Mouse (Mus musculus) cortical plate, adult 2 months (tissue): ENCODE measurements at regions not wholly inside any gene's neighbourhood (a gene's known extent, or its start where the extent isn't known, plus 50 kb on each side); places are given as distances from the start of the nearest gene placed in this dataset.
"Not testable (repeated sequence)": the region's sequence is repeated elsewhere in the genome, so short reads cannot be mapped to it uniquely, and the experiment has no call there.

Source experiments
- H3K27ac ChIP-seq: fragments of 200-500 bp; 2 replicates; pipeline ENCODE4 v1.5.1; 2012; ENCODE audit warnings: low read length, control low read depth, inconsistent platforms; ENCODE audit not compliant: insufficient read depth
- H3K4me1 ChIP-seq: fragments of 200-500 bp; 2 replicates; pipeline ENCODE4 v1.6.1; 2011; ENCODE audit warnings: low read length; ENCODE audit not compliant: control insufficient read depth, insufficient read depth
- H3K4me3 ChIP-seq: fragments of 200-500 bp; 2 replicates; pipeline ENCODE4 v1.5.1; 2011; ENCODE audit warnings: mild to moderate bottlenecking, low read length, control low read depth; ENCODE audit not compliant: insufficient read depth
- CTCF ChIP-seq: fragments of 200-500 bp; IDR thresholded peaks from 2 replicates; pipeline ENCODE4 v1.5.1; 2011; ENCODE audit warnings: mild to moderate bottlenecking, control low read depth, low read length; ENCODE audit not compliant: insufficient read depth; ENCODE audit errors: extremely low read depth
- POLR2A ChIP-seq: fragments of 200-500 bp; IDR thresholded peaks from 2 replicates; pipeline ENCODE4 v1.6.1; 2011; ENCODE audit warnings: mild to moderate bottlenecking, low read length, control low read depth; ENCODE audit not compliant: insufficient read depth; ENCODE audit errors: extremely low read depth

DNA sequence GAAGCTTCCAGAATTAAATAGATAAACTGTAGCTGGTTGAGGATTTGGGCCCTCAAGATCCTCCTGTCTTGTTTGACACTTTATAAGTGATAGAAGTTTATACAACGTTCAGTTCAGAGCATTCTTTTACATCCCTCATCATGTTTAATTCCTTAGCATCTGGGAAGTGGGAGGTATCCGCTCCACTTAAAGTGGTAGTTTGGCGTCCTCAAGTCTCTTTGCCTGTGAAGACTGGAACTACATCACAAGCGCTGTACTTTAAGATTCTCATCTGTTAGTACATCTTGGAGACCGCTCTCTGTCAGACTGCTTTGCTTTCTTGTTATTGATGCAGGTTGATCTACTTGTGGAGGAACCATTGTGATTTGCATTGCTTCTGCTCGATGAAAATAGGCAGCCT, 459.1 kb upstream of the Sall1 start:
- Histone ChIP-seq H3K27ac (no peak overlapping the region), H3K4me1 (0 out of 2 replicates have a peak, but pooled peaks cover 2% of the 10 kb centered on the region), H3K4me3 (no peak overlapping the region)
- TF ChIP-seq POLR2A, result no peak
- TF ChIP-seq CTCF, result no peak

DNA sequence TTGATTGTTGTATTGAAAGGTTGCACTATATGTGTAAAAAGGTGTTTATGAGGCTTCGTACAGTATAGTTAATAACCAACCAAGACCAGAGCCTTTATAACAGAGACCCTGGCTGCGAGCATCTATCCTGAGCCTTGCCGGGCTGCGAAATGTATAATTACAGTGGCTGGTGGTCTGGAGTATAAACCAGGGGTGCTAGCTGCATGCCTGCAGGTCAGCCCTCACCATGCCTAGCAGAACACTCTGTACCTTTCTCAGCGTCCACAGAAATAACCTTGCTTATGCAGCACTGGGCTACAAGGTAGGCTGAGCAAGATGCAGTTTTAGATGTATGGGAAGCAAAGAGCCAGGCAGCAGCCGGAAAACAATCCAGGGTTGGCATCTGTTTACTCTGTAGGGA, 457.8 kb upstream of the Sall1 start:
- TF ChIP-seq CTCF (no peak), POLR2A (no peak)
- Histone ChIP-seq H3K27ac (no peak overlapping the region), H3K4me3 (no peak overlapping the region), H3K4me1 (0 out of 2 replicates have a peak, but pooled peaks cover 2% of the 10 kb centered on the region)

DNA sequence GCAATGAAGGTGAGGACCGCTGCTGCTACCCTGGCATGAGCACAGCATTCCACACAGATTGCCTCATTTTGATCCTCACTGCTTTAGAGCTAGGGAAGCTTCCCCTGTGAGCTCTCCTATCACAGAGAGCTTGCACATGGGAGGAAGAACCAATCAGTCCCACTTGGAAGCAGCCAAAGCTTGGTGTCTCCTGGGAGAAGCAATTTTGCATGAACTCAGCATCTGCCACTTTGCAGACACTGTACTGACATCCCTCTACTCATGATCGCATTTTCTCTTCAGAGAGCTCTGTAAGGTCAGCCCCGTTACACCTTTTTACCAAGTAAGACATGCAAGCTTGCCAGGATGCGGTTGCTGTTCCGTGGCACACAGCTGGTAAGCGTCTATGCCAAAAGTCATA, 455.9 kb upstream of the Sall1 start:
- Histone ChIP-seq H3K27ac (no peak overlapping the region), H3K4me3 (no peak overlapping the region), H3K4me1 (0 out of 2 replicates have a peak, but pooled peaks cover 2% of the 10 kb centered on the region)
- TF ChIP-seq CTCF (no peak), POLR2A (no peak)

- 0 out of 2 replicates have a peak, but pooled peaks cover 2% of the 10 kb centered on the region for H3K4me1 ChIP-seq
- no peak for TF ChIP-seq POLR2A
- TF ChIP-seq CTCF, result no peak
- no peak overlapping the region for H3K27ac ChIP-seq
- H3K4me3 ChIP-seq, result no peak overlapping the region
Observed at GRCm38 (mm10) chr8:89498088-89498695, 454.2 kb upstream of the Sall1 start.

GRCm38 (mm10) chr8:89492336-89492735, 448.4 kb upstream of the Sall1 start:
- TF ChIP-seq CTCF (no peak), POLR2A (no peak)
- Histone ChIP-seq H3K4me1 (no peaks in the 10 kb centered on the region), H3K27ac (no peak overlapping the region), H3K4me3 (no peak overlapping the region)

DNA sequence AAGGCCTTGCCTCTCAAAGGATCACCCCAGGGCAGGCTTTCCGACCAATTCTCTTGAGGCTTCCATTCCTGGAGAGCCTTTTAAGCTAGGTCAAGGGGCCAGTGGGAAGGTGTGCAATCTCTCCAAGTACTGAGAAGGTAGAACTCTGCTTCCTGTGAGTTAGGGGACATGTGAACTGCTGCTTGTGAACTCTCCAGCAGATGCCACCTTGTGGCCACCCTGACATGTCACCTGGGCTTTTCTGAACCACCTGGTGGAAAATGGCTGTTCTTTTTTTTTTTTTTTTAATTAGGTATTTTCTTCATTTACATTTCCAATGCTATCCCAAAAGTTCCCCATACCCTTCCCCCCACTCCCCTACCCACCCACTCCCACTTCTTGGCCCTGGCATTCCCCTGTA, 438.5 kb upstream of the Sall1 start:
- not testable (repeated sequence) for H3K27ac ChIP-seq, H3K4me1 ChIP-seq, H3K4me3 ChIP-seq

DNA sequence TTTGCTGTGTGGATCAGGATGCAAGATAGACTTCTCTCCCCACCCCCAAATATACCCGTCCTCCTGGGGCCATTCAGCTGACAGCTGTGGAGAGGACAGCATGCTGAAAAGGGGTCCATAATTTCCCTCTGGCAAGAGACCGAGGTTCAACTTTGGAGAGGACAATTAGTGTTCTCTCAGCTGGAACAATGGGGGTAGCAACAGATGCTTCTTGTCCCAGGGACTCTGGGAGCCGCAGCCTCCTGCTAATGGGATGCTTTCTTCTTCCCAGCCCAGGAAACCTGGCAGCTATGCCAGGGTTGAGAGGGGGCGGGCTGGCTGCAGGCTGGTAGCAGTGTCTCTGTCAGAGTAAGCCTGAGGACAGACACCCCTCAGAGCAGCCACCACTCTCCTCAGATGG, 433.0 kb upstream of the Sall1 start:
- H3K27ac ChIP-seq, result no peak overlapping the region
- TF ChIP-seq POLR2A, result no peak
- no peak for TF ChIP-seq CTCF
- no peak overlapping the region for H3K4me3 ChIP-seq
- no peaks in the 10 kb centered on the region for H3K4me1 ChIP-seq

GRCm38 (mm10) chr8:89471116-89471515, 427.2 kb upstream of the Sall1 start:
- TF ChIP-seq CTCF (no peak), POLR2A (no peak)
- no peak overlapping the region for H3K4me3 ChIP-seq
- no peaks in the 10 kb centered on the region for H3K4me1 ChIP-seq
- no peak overlapping the region for H3K27ac ChIP-seq

DNA sequence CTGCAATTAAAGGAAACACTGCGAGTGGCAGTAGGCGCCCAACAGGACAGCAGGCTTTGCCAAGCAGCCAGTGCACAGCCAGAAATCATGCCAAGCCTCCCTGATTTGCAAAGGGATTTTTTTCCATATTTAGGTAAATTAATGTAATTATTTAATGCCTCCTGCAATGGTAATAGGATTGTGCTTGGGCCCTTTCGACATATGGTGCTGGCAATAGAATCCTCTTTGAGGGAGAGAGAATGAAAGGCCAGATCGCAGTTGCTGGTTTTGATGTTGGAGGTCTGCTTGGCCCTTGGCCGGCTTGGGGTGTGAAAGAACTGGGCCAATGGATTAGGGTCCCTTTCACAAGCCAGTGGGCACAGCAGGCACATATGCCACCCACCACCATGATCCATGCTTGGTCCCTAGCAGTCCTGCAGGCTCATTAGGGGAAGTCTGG, 424.8 kb upstream of the Sall1 start:
- H3K4me1 ChIP-seq, result no peaks in the 10 kb centered on the region
- no peak overlapping the region for H3K4me3 ChIP-seq
- no peak overlapping the region for H3K27ac ChIP-seq
- TF ChIP-seq POLR2A (no peak), CTCF (no peak)

- Histone ChIP-seq H3K4me3 (no peak overlapping the region), H3K4me1 (no peaks in the 10 kb centered on the region), H3K27ac (no peak overlapping the region)
- no peak for TF ChIP-seq CTCF
- TF ChIP-seq POLR2A, result no peak
Observed at GRCm38 (mm10) chr8:89465211-89465753, 421.3 kb upstream of the Sall1 start.

- H3K4me1 ChIP-seq, result no peaks in the 10 kb centered on the region
- H3K27ac ChIP-seq, result no peak overlapping the region
- no peak overlapping the region for H3K4me3 ChIP-seq
- TF ChIP-seq POLR2A (no peak), CTCF (0 out of 2 replicates have a peak, but pooled peaks have one; percentile 1)
Observed at GRCm38 (mm10) chr8:89456517-89456916, 412.6 kb upstream of the Sall1 start.
